Mouse (Mus musculus) forebrain, embryonic 14.5 days (tissue): Measurements from ENCODE around the gene Smug1. TPM values are rescaled to one million over a fixed set of nuclear protein-coding genes. Genes with fewer than 3 reads are reported as not detected.

Experiments used
- ATAC-seq: fragments of 200-750 bp; cut with Nextera tagmentation; 2 replicates; pipeline ENCODE4 v1.8.0; 2017; ENCODE audit warnings: mild to moderate bottlenecking, moderate library complexity
- DNase-seq: peaks from one replicate; pipeline ENCODE4 v3.0.0-alpha.2; 2015; ENCODE audit warnings: low spot score
- H3K27ac ChIP-seq: fragments of 300-500 bp; sonication (generic); 2 replicates; pipeline ENCODE4 v1.5.1; 2014; ENCODE audit warnings: low read depth, mild to moderate bottlenecking, control low read depth, low read length, moderate library complexity
- H3K27me3 ChIP-seq: fragments of 300-500 bp; sonication (generic); replicated peaks from 2 replicates; pipeline ENCODE4 v1.6.1; 2014; ENCODE audit warnings: low read length, control low read depth, mixed read lengths; ENCODE audit not compliant: control insufficient read depth, insufficient read depth
- H3K36me3 ChIP-seq: fragments of 300-500 bp; sonication (generic); 2 replicates; pipeline ENCODE4 v1.6.1; 2014; ENCODE audit warnings: low read length, control low read depth; ENCODE audit not compliant: control insufficient read depth, insufficient read depth
- H3K4me1 ChIP-seq: fragments of 300-500 bp; sonication (generic); 2 replicates; pipeline ENCODE4 v1.6.1; 2014; ENCODE audit warnings: antibody characterized with exemption, low read length, control low read depth; ENCODE audit not compliant: control insufficient read depth, insufficient read depth
- H3K4me2 ChIP-seq: fragments of 300-500 bp; sonication (generic); 2 replicates; pipeline ENCODE4 v1.6.1; 2014; ENCODE audit warnings: mild to moderate bottlenecking, control low read depth, low read length
- H3K4me3 ChIP-seq: fragments of 300-500 bp; sonication (generic); 2 replicates; pipeline ENCODE4 v1.5.1; 2014; ENCODE audit warnings: low read depth, low read length, control low read depth
- H3K9ac ChIP-seq: fragments of 300-500 bp; sonication (generic); 2 replicates; pipeline ENCODE4 v1.6.1; 2014; ENCODE audit warnings: mild to moderate bottlenecking, low read length, control low read depth, moderate library complexity
- H3K9me3 ChIP-seq: fragments of 300-500 bp; sonication (generic); replicated peaks from 2 replicates; pipeline ENCODE4 v1.6.1; 2016; ENCODE audit warnings: low read length, control low read depth, mixed read lengths; ENCODE audit not compliant: control insufficient read depth
- WGBS: fragments of 180-500 bp; shearing (Covaris S2); extraction: QIAGEN DNeasy Blood & Tissue Kit; methylation state at CpG from one replicate; pipeline ENCODE4 v1.1.7; 2014; 5-methylcytosine and 5-hydroxymethylcytosine counted together
- polyA plus RNA-seq: library from polyadenylated mRNA; unstranded; fragments of >200 nt; fragmentation: Nextera tagmentation; extraction: Ambion mirVana; gene quantifications from 2 replicates; pipeline ENCODE4 v1.2.1, GENCODE M21; 2014

The Smug1 gene
- polyA plus RNA-seq, 1 experiment from 2014 or later = 25.3 TPM

DNA sequence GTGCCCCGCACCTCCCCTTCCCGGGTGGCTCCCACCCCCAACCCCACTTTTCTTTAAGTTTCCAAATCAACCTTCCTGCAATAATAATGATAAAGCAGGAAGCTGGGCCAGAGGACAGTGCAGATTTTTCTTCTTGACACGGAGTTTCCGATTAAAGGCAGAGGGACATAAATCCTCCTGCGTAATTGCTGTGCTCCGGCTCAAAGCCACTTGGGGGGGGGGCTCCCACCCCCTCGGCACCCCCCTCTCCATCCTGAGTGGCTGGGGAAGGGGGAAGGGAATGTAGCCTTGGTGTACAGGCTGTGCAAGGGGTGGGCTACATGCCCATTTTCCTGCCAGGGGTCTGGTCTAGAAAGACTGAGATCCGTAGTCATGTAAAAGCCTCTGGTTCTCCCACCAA lies 43.5 kb downstream of the Smug1 start:
- ATAC-seq = no peak
- Histone ChIP-seq H3K4me2 (no peak overlapping the region), H3K9me3 (no peaks in the 10 kb centered on the region), H3K9ac (no peak overlapping the region), H3K27me3 (0 out of 2 replicates have a peak, but pooled peaks cover 10% of the 10 kb centered on the region), H3K27ac (no peak overlapping the region), H3K36me3 (no peaks in the 10 kb centered on the region), H3K4me3 (no peak overlapping the region), H3K4me1 (no peaks in the 10 kb centered on the region)
- WGBS = 78% methylated on average over 8 of the region's 8 CpGs
- no peak for DNase-seq

DNA sequence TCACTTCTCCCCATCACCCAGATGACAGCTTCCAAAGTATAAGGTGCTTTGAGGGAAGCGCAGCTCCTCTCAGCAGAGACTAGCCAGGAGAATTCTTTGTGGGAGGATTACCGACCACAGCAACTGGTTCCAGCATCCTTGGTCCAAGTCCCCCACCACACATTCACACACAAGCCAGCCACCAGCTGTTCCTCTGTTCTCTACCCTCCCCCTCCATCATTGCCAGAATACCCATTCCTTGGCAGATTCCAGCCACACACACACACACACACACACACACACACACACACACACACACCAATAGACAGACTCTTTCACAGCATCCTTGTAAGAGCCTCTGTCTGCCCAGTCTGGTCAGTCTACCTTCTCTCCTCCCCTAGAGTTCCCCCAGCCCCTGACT lies 44.5 kb downstream of the Smug1 start:
- Histone ChIP-seq H3K9ac (no peak overlapping the region), H3K4me1 (no peaks in the 10 kb centered on the region), H3K27ac (no peak overlapping the region), H3K9me3 (no peaks in the 10 kb centered on the region), H3K36me3 (no peaks in the 10 kb centered on the region), H3K4me3 (no peak overlapping the region), H3K27me3 (peaks cover 19% of the 10 kb centered on the region), H3K4me2 (no peak overlapping the region)
- WGBS = 28% methylated on average over 2 of the region's 2 CpGs
- no peak for DNase-seq
- ATAC-seq = peak; percentile 50; the same call in 1 of the 2 replicates

DNA sequence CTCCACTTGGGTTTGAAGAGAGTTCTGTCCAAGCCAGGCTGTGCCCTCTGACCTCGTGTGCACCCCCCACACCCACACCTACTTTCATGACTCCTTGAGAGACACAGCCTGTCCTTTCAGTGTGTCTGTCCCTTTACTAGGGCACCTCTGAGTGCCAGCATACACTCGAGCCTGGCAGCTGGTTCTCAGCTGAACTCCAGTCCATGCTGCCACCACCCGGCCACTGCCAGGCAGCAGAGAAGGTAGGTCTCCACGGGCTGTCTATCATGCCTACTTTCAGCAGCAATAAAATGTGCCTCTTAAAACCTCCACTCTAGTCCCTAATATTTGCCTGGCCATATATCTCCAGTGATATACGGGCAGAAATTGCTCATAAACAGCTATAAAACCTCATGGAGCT lies 45.5 kb downstream of the Smug1 start:
- Histone ChIP-seq H3K36me3 (no peaks in the 10 kb centered on the region), H3K27ac (no peak overlapping the region), H3K9me3 (no peaks in the 10 kb centered on the region), H3K4me2 (no peak overlapping the region), H3K4me3 (no peak overlapping the region), H3K4me1 (no peaks in the 10 kb centered on the region), H3K9ac (no peak overlapping the region), H3K27me3 (peaks cover 29% of the 10 kb centered on the region)
- WGBS = 43% methylated on average over 5 of the region's 5 CpGs
- ATAC-seq (no peak), DNase-seq (no peak)

DNA sequence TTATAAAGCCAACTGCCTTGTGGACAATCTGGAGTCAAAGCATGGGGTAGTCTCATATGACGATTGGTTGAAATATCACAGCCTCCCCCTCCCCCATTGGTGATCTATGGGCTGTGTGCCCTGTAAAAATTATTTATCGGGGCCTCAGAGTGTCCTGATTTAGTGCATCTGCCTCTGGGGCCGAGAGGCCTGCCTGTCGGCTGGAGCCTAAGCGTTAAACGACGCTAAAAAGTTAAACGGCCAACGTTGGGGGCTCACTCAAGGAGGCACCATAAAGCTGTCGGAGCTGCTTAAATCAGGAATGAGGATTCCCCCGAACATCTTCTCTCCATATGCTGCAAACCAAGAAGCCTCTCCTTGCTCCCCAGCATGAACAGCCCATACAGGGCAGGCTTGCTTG lies 46.3 kb downstream of the Smug1 start:
- DNase-seq (no peak), ATAC-seq (no peak)
- Histone ChIP-seq H3K4me2 (no peak overlapping the region), H3K36me3 (no peaks in the 10 kb centered on the region), H3K4me3 (no peak overlapping the region), H3K27ac (no peak overlapping the region), H3K9ac (no peak overlapping the region), H3K9me3 (no peaks in the 10 kb centered on the region), H3K27me3 (peaks cover 35% of the 10 kb centered on the region), H3K4me1 (no peaks in the 10 kb centered on the region)
- 79% methylated on average over 11 of the region's 11 CpGs for WGBS

DNA sequence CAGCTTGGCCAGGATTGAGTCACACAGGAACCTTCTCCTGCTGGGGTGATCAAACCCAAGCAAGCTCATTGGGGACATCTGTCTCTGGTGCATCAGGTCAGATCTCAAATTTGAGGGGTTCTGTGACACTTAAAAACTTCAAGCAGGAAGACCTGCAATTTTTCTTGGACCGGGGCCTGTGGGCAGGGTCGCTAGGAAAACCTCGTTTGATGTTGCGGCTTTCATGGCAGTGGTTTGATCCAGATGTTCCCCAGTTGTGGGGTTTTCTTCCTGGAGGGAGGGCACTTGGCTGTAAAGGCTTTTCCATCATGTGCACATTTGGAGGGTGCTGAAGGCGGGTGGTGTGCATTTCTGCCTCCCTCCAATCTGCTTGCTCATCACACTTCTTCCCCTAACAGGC lies 51.2 kb downstream of the Smug1 start:
- Histone ChIP-seq H3K9ac (no peak overlapping the region), H3K27ac (no peak overlapping the region), H3K27me3 (peaks cover 36% of the 10 kb centered on the region), H3K4me1 (no peaks in the 10 kb centered on the region), H3K36me3 (no peaks in the 10 kb centered on the region), H3K4me2 (no peak overlapping the region), H3K9me3 (no peaks in the 10 kb centered on the region), H3K4me3 (no peak overlapping the region)
- DNase-seq (no peak), ATAC-seq (no peak)
- 60% methylated on average over 5 of the region's 5 CpGs for WGBS

- no peak overlapping the region for H3K4me3 ChIP-seq
- WGBS = 3% methylated on average over 9 of the region's 9 CpGs
- DNase-seq (peak; percentile 35), ATAC-seq (no peak)
- H3K4me2 ChIP-seq = no peak overlapping the region
- peaks cover 36% of the 10 kb centered on the region for H3K27me3 ChIP-seq
- H3K36me3 ChIP-seq = no peaks in the 10 kb centered on the region
- no peaks in the 10 kb centered on the region for H3K9me3 ChIP-seq
- no peak overlapping the region for H3K9ac ChIP-seq
- no peak overlapping the region for H3K27ac ChIP-seq
- H3K4me1 ChIP-seq = no peaks in the 10 kb centered on the region
Observed at GRCm38 (mm10) chr15:103115256-103115655, 51.6 kb downstream of the Smug1 start.

GRCm38 (mm10) chr15:103113077-103113476 lies 53.8 kb downstream of the Smug1 start:
- Histone ChIP-seq H3K27ac (no peak overlapping the region), H3K4me2 (no peak overlapping the region), H3K4me1 (no peaks in the 10 kb centered on the region), H3K9me3 (no peaks in the 10 kb centered on the region), H3K9ac (no peak overlapping the region), H3K4me3 (no peak overlapping the region), H3K36me3 (no peaks in the 10 kb centered on the region), H3K27me3 (peaks cover 33% of the 10 kb centered on the region)
- WGBS = 75% methylated on average over 6 of the region's 6 CpGs
- no peak for DNase-seq
- no peak for ATAC-seq

DNA sequence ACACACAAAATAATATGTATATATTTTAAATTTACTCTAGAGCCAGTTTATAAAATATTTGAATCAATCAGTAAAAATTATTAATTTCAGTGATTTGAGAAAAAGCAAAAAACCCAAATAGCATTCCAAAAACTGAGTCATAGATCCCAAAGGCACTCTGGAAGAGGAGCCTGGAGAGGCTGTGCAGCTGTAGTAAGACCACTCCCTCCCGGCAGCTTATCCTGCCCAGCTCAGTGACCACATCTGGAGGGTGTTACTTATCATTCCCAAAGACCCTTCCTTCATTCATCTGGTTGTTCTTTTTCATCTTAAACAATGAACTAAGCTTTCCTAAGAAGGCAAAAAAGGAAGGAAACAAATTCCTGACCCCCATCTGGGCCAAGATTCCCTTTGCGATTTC lies 54.6 kb downstream of the Smug1 start:
- ATAC-seq = no peak
- Histone ChIP-seq H3K4me3 (no peak overlapping the region), H3K27me3 (peaks cover 26% of the 10 kb centered on the region), H3K9me3 (no peaks in the 10 kb centered on the region), H3K9ac (no peak overlapping the region), H3K4me1 (no peaks in the 10 kb centered on the region), H3K4me2 (no peak overlapping the region), H3K27ac (no peak overlapping the region), H3K36me3 (no peaks in the 10 kb centered on the region)
- DNase-seq = no peak
- WGBS = 58% methylated on average over 2 of the region's 2 CpGs

GRCm38 (mm10) chr15:103109940-103110339 lies 57.0 kb downstream of the Smug1 start:
- no peak overlapping the region for H3K27ac ChIP-seq
- no peak overlapping the region for H3K9ac ChIP-seq

More at GRCm38 (mm10) chr15:103109940-103110339, 57.0 kb downstream of the Smug1 start:
- no peak overlapping the region for H3K4me2 ChIP-seq
- whole genome bisulfite sequencing = 10% methylated on average over 4 of the region's 4 CpGs
- peaks cover 2% of the 10 kb centered on the region; the same call in 1 of the 2 replicates for H3K27me3 ChIP-seq
- no peak for DNase-seq
- no peak for ATAC-seq
- no peaks in the 10 kb centered on the region for H3K4me1 ChIP-seq
- no peaks in the 10 kb centered on the region for H3K9me3 ChIP-seq
- no peak overlapping the region for H3K4me3 ChIP-seq
- H3K36me3 ChIP-seq = no peaks in the 10 kb centered on the region
